Mouse (Mus musculus): ENCODE data around the gene Galnt11.

DNA sequence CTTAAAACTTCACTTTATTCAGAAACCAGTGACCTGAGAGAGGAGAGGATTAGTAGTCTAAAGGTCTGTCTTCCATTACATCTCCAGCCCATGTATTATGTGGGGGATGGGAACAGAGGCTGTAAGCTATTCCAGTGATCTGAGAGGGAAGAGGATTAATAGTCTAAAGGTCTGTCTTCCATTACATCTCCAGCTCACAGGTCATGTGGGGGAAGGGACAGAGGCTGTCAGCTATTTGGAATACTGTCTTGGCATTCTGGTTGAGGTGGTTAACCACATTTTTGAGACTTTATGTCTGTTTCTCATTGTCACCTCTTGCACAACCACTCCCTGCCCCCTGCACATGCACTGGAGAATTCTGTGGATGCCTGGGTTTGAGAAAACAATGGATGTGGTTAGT, 34.0 kb upstream of the Galnt11 start:
- TF ChIP-seq POLR2A (IDR thresholded peaks at IDR 0.05; ENCODE audit: low read depth, low read length) (no peak), CTCF (conservative IDR thresholded peaks at IDR 0.05; ENCODE audit: insufficient read depth, insufficient read length, low read depth, low read length) (no peak)
